Mouse (Mus musculus) midbrain, embryonic 15.5 days (tissue): ENCODE measurements around the gene Mvp. TPM values are rescaled to one million over a fixed set of nuclear protein-coding genes. Genes with fewer than 3 reads are reported as not detected.

ENCODE experiments used
- ATAC-seq: fragments of 200-750 bp; cut with Nextera tagmentation; replicated peaks from 2 replicates; pipeline ENCODE4 v1.8.0; 2017; ENCODE audit warnings: moderate TSS enrichment
- H3K27ac ChIP-seq: fragments of 300-500 bp; sonication (generic); 2 replicates; pipeline ENCODE4 v1.5.1; 2015; ENCODE audit warnings: mild to moderate bottlenecking, inconsistent platforms
- H3K27me3 ChIP-seq: fragments of 300-500 bp; sonication (generic); replicated peaks from 2 replicates; pipeline ENCODE4 v1.6.1; 2015; ENCODE audit warnings: inconsistent platforms
- H3K36me3 ChIP-seq: fragments of 300-500 bp; sonication (generic); replicated peaks from 2 replicates; pipeline ENCODE4 v1.6.1; 2015; ENCODE audit warnings: inconsistent platforms
- H3K4me1 ChIP-seq: fragments of 300-500 bp; sonication (generic); 2 replicates; pipeline ENCODE4 v1.6.1; 2015; ENCODE audit warnings: inconsistent platforms
- H3K4me2 ChIP-seq: fragments of 300-500 bp; sonication (generic); 2 replicates; pipeline ENCODE4 v1.6.1; 2015; ENCODE audit warnings: inconsistent platforms, mild to moderate bottlenecking, moderate library complexity
- H3K4me3 ChIP-seq: fragments of 300-500 bp; sonication (generic); 2 replicates; pipeline ENCODE4 v1.5.1; 2015; ENCODE audit warnings: mild to moderate bottlenecking, inconsistent platforms
- H3K9ac ChIP-seq: fragments of 300-500 bp; sonication (generic); 2 replicates; pipeline ENCODE4 v1.6.1; 2015; ENCODE audit warnings: mild to moderate bottlenecking, inconsistent platforms
- H3K9me3 ChIP-seq: fragments of 300-500 bp; sonication (generic); 2 replicates; pipeline ENCODE4 v1.6.1; 2016; ENCODE audit warnings: inconsistent platforms
- WGBS: fragments of 180-500 bp; shearing (Covaris S2); methylation state at CpG from one replicate; pipeline ENCODE4 v1.1.7; 2015; ENCODE audit warnings: mixed read lengths; 5-methylcytosine and 5-hydroxymethylcytosine counted together
- polyA plus RNA-seq: library from polyadenylated mRNA; unstranded; fragments of >200 nt; fragmentation: Nextera tagmentation; extraction: Ambion mirVana; gene quantifications from 2 replicates; pipeline ENCODE4 v1.2.1, GENCODE M21; 2015

Mvp gene
- polyA plus RNA-seq, 1 experiment from 2014 or later: 4.0 TPM

GRCm38 (mm10) chr7:126952646-126953045 is 61.8 kb downstream of the Mvp start:
- Histone ChIP-seq H3K9me3 (no peaks in the 10 kb centered on the region), H3K36me3 (peaks cover 5% of the 10 kb centered on the region), H3K4me2 (peak overlapping the region; percentile 92), H3K9ac (peak overlapping the region; percentile 75; the same call in 1 of the 2 replicates), H3K27me3 (no peaks in the 10 kb centered on the region), H3K27ac (no peak overlapping the region), H3K4me1 (peaks cover 42% of the 10 kb centered on the region), H3K4me3 (peak overlapping the region; percentile 59)
- ATAC-seq: no peak
- 3% methylated on average over 7 of the region's 8 CpGs for WGBS

GRCm38 (mm10) chr7:126951741-126952140 is 62.7 kb downstream of the Mvp start:
- no peaks in the 10 kb centered on the region for H3K27me3 ChIP-seq
- no peak for ATAC-seq
- 23% methylated on average over 4 of the region's 4 CpGs for WGBS
- peaks cover 51% of the 10 kb centered on the region for H3K4me1 ChIP-seq
- H3K4me3 ChIP-seq: peak overlapping the region; percentile 59
- peak overlapping the region; percentile 92 for H3K4me2 ChIP-seq
- H3K27ac ChIP-seq: peak overlapping the region; percentile 25; the same call in 1 of the 2 replicates
- H3K36me3 ChIP-seq: peaks cover 5% of the 10 kb centered on the region; the same call in 1 of the 2 replicates
- H3K9ac ChIP-seq: peak overlapping the region; percentile 75
- no peaks in the 10 kb centered on the region for H3K9me3 ChIP-seq

- peaks cover 53% of the 10 kb centered on the region for H3K4me1 ChIP-seq
- no peaks in the 10 kb centered on the region for H3K27me3 ChIP-seq
- H3K9me3 ChIP-seq: no peaks in the 10 kb centered on the region
- H3K36me3 ChIP-seq: peaks cover 5% of the 10 kb centered on the region; the same call in 1 of the 2 replicates
- WGBS: 3% methylated on average over 26 of the region's 26 CpGs
- H3K4me3 ChIP-seq: peak overlapping the region; percentile 59
- peak overlapping the region; percentile 89 for H3K27ac ChIP-seq
- peak overlapping the region; percentile 75 for H3K9ac ChIP-seq
- ATAC-seq: peak; percentile 25; the same call in 1 of the 2 replicates
- peak overlapping the region; percentile 92 for H3K4me2 ChIP-seq
These were observed 63.5 kb downstream of the Mvp start for GRCm38 (mm10) chr7:126950647-126951615.

GRCm38 (mm10) chr7:126949793-126950646 is 64.4 kb downstream of the Mvp start, which contains the start of gene Sez6l2:
TSS of gene Sez6l2 (plus strand) at chr7:126950563.
- peak; percentile 88 for ATAC-seq
- peak within 1 kb of the TSS; percentile 89 for H3K27ac ChIP-seq
- 0% methylated on average over 42 of the region's 42 CpGs for WGBS
- peak within 1 kb of the TSS; percentile 75 for H3K9ac ChIP-seq
- H3K9me3 ChIP-seq: no peaks in the 10 kb centered on the region
- H3K27me3 ChIP-seq: no peaks in the 10 kb centered on the region
- peaks cover 53% of the 10 kb centered on the region for H3K4me1 ChIP-seq
- H3K4me2 ChIP-seq: peak within 1 kb of the TSS; percentile 92
- peaks cover 7% of the 10 kb centered on the region; the same call in 1 of the 2 replicates for H3K36me3 ChIP-seq
- H3K4me3 ChIP-seq: peak within 1 kb of the TSS; percentile 59

- WGBS: under 1% methylated on average over 21 of the region's 21 CpGs
- Histone ChIP-seq H3K9me3 (no peaks in the 10 kb centered on the region), H3K27ac (peak within 1 kb of the TSS; percentile 89), H3K9ac (peak within 1 kb of the TSS; percentile 75), H3K4me1 (peaks cover 53% of the 10 kb centered on the region), H3K27me3 (no peaks in the 10 kb centered on the region), H3K4me2 (peak within 1 kb of the TSS; percentile 92), H3K36me3 (peaks cover 12% of the 10 kb centered on the region; the same call in 1 of the 2 replicates), H3K4me3 (peak within 1 kb of the TSS; percentile 59)
- ATAC-seq: peak; percentile 65
These were observed 65.0 kb downstream of the Mvp start, which contains the start of gene Asphd1 for GRCm38 (mm10) chr7:126949403-126949792. TSS of gene Asphd1 (minus strand) at chr7:126949582.

GRCm38 (mm10) chr7:126948626-126949025 is 65.8 kb downstream of the Mvp start:
- Histone ChIP-seq H3K36me3 (peaks cover 10% of the 10 kb centered on the region; the same call in 1 of the 2 replicates), H3K4me3 (peak overlapping the region; percentile 59), H3K27ac (peak overlapping the region; percentile 89), H3K27me3 (no peaks in the 10 kb centered on the region), H3K4me1 (peaks cover 51% of the 10 kb centered on the region), H3K9me3 (no peaks in the 10 kb centered on the region), H3K9ac (peak overlapping the region; percentile 75), H3K4me2 (peak overlapping the region; percentile 92)
- WGBS: 76% methylated on average over 10 of the region's 10 CpGs
- ATAC-seq: no peak

GRCm38 (mm10) chr7:126946530-126946929 is 67.9 kb downstream of the Mvp start:
- Histone ChIP-seq H3K27ac (no peak overlapping the region), H3K4me2 (no peak overlapping the region), H3K36me3 (peaks cover 7% of the 10 kb centered on the region; the same call in 1 of the 2 replicates), H3K27me3 (no peaks in the 10 kb centered on the region), H3K4me3 (no peak overlapping the region), H3K4me1 (peaks cover 30% of the 10 kb centered on the region), H3K9me3 (no peaks in the 10 kb centered on the region), H3K9ac (no peak overlapping the region)
- 31% methylated on average over 3 of the region's 3 CpGs for WGBS
- no peak for ATAC-seq

GRCm38 (mm10) chr7:126941801-126942200 is 72.6 kb downstream of the Mvp start:
- H3K4me2 ChIP-seq: no peak overlapping the region
- ATAC-seq: no peak
- no peak overlapping the region for H3K27ac ChIP-seq
- H3K36me3 ChIP-seq: peaks cover 13% of the 10 kb centered on the region; the same call in 1 of the 2 replicates
- H3K9me3 ChIP-seq: no peaks in the 10 kb centered on the region
- no peak overlapping the region for H3K4me3 ChIP-seq
- H3K27me3 ChIP-seq: no peaks in the 10 kb centered on the region
- H3K9ac ChIP-seq: no peak overlapping the region
- WGBS: 49% methylated on average over 5 of the region's 5 CpGs
- peaks cover 3% of the 10 kb centered on the region; the same call in 1 of the 2 replicates for H3K4me1 ChIP-seq

GRCm38 (mm10) chr7:126941171-126941570 is 73.2 kb downstream of the Mvp start:
- ATAC-seq: no peak
- Histone ChIP-seq H3K4me2 (no peak overlapping the region), H3K4me1 (no peaks in the 10 kb centered on the region), H3K27me3 (no peaks in the 10 kb centered on the region), H3K27ac (no peak overlapping the region), H3K4me3 (no peak overlapping the region), H3K36me3 (peaks cover 13% of the 10 kb centered on the region; the same call in 1 of the 2 replicates), H3K9ac (no peak overlapping the region), H3K9me3 (no peaks in the 10 kb centered on the region)
- WGBS: 55% methylated on average over 6 of the region's 6 CpGs
